ENCODE assay signal across 1 mouse cellular context in genomic region chr5:137831106-137831505, GRCm38 (mm10).
TF ChIP-seq lines count a peak whose summit lies in the region.

No protein-coding gene starts in this region.

TF ChIP-seq in MEL, 35 proteins besides CTCF, POLR2A, EP300 and RAD21 (continued from another document):
- TF ChIP-seq USF2 (IDR thresholded peaks at IDR 0.05; ENCODE audit: borderline replicate concordance in 1 of 2, insufficient read depth in 1 of 2, low read depth in 1 of 2, low read length in 2 of 2) (no peak), CHD1 (IDR thresholded peaks at IDR 0.05; ENCODE audit: low read depth, low read length) (no peak), UBTF (IDR thresholded peaks at IDR 0.05; ENCODE audit: borderline replicate concordance, insufficient read depth, low read depth, low read length) (no peak), MYB (IDR thresholded peaks at IDR 0.05; ENCODE audit: low read depth, low read length) (no peak), MAZ (IDR thresholded peaks at IDR 0.05; ENCODE audit: low read depth, low read length) (no peak), ZNF384 (IDR thresholded peaks at IDR 0.05; ENCODE audit: low read depth, low read length) (no peak), SIN3A (IDR thresholded peaks at IDR 0.05; ENCODE audit: low read length) (no peak), ZC3H11A (IDR thresholded peaks at IDR 0.05; ENCODE audit: low read depth, low read length) (no peak), USF1 (IDR thresholded peaks at IDR 0.05; ENCODE audit: low read depth, low read length) (no peak), RCOR1 (IDR thresholded peaks at IDR 0.05; ENCODE audit: low read depth, low read length) (no peak), MYC (IDR thresholded peaks at IDR 0.05; ENCODE audit: low read depth, low read length) (no peak), GATA1 (IDR thresholded peaks at IDR 0.05; ENCODE audit: low read depth, low read length) (no peak), CHD2 (IDR thresholded peaks at IDR 0.05; ENCODE audit: low read length) (no peak), MXI1 (IDR thresholded peaks at IDR 0.05; ENCODE audit: low read depth, low read length) (no peak), HCFC1 (IDR thresholded peaks at IDR 0.05; ENCODE audit: low read depth, low read length) (no peak), TBP (IDR thresholded peaks at IDR 0.05; ENCODE audit: low read depth, low read length) (no peak), TAL1 (IDR thresholded peaks at IDR 0.05; ENCODE audit: low read length) (no peak), MAFK (IDR thresholded peaks at IDR 0.05; ENCODE audit: borderline replicate concordance, low read depth, low read length) (no peak)
